Mouse (Mus musculus): ENCODE results near the gene Zzef1.

- TF ChIP-seq CTCF (IDR thresholded peaks at IDR 0.05; ENCODE audit: control insufficient read depth, insufficient read depth, low read length), result peak; percentile 13; the same call in 1 of the 2 replicates
- TF ChIP-seq POLR2A (IDR thresholded peaks at IDR 0.05; ENCODE audit: borderline replicate concordance, control insufficient read depth, low read depth, low read length), result no peak
These were observed 18.2 kb downstream of the Zzef1 start for GRCm38 (mm10) chr11:72814188-72814587.

Data from bone marrow, adult 2 months (tissue).